Mouse (Mus musculus) olfactory bulb, adult 2 months (tissue): Measurements from ENCODE around the gene Stk24.

Source experiments
- CTCF ChIP-seq: fragments of 200-500 bp; IDR thresholded peaks from 2 replicates; pipeline ENCODE4 v1.5.1; 2012; ENCODE audit warnings: low read depth, mild to moderate bottlenecking, low read length, moderate library complexity; ENCODE audit not compliant: insufficient read depth
- POLR2A ChIP-seq: fragments of 200-500 bp; IDR thresholded peaks from 2 replicates; pipeline ENCODE4 v1.6.1; 2012; ENCODE audit warnings: mild to moderate bottlenecking, low read depth, low read length, moderate library complexity; ENCODE audit not compliant: insufficient read depth

GRCm38 (mm10) chr14:121316631-121317311 is 63.0 kb downstream of the Stk24 start:
- TF ChIP-seq POLR2A (no peak), CTCF (no peak)
